7 mouse cellular contexts compared by ENCODE assay signal in the genomic region with DNA sequence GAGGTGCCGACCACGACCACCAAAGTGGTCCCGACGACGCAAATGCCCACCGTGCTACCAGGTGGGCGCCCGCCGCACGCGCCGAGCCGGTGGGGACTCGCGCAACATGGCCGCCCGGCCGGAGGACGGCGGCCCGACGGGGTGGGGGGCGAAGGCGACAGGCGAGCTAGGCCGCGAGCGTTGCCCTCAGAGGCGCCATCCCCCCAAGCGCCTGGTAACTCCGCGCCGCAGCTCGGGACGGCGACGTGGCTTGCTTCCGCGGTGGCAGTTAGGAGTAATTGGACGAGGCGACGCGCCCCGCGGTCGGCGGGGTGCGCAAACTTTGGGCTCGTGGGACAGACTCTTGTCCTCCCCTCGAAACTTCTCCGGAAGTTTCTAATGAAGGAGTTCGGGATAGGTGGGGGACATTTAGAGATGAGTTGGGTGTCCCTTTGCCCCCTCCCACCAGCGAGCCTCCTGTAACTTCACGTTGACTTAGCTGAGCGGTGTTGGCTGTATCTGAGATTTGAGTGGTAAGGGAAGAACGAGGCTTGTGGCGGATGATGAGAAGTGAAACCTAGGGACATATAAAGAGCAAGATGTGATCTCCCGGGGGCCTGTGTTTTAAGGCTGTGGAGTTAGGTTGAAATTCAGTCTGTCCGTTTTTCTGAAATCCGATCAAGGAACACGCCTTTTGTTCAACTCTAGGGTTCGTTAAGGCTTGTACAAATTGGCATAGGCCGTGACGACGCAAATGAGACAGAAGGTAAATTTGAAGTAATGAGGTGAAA. TPM values are rescaled to one million over a fixed set of nuclear protein-coding genes. Genes with fewer than 3 reads are reported as not detected.
DNase-seq lines count a peak whose midpoint lies in the region; ATAC-seq and TF ChIP-seq lines count a peak whose summit lies in the region.

No protein-coding gene starts in this region.

- no peaks in the 10 kb centered on the region for H3K27me3 ChIP-seq in ES-Bruce4 (ENCODE audit: control insufficient read depth, insufficient read depth, low read length, poor library complexity, severe bottlenecking)
- no peaks in the 10 kb centered on the region for H3K27me3 ChIP-seq in forebrain, embryonic 11.5 days (ENCODE audit: control insufficient read depth, insufficient read depth, low read length)
- no peaks in the 10 kb centered on the region for H3K27me3 ChIP-seq in hindbrain, embryonic 10.5 days (ENCODE audit: insufficient read depth, poor library complexity, severe bottlenecking)
- no peaks in the 10 kb centered on the region for H3K27me3 ChIP-seq in lung, postnatal 0 days (replicated peaks; ENCODE audit: insufficient read depth, low read length)

- peak overlapping the region; percentile 85 for H3K4me3 ChIP-seq in ES-Bruce4 (ENCODE audit: low read depth, low read length)
- H3K4me3 ChIP-seq in forebrain, embryonic 11.5 days (ENCODE audit: low read depth, low read length): peak overlapping the region; percentile 93
- peak overlapping the region; percentile 95 for H3K4me3 ChIP-seq in hindbrain, embryonic 10.5 days
- peak overlapping the region; percentile 98 for H3K4me3 ChIP-seq in lung, postnatal 0 days (ENCODE audit: low read depth, low read length)

- H3K9ac ChIP-seq in ES-Bruce4 (ENCODE audit: low read depth, poor library complexity, severe bottlenecking): peak overlapping the region; percentile 89
- H3K9ac ChIP-seq in forebrain, embryonic 11.5 days (ENCODE audit: low read length): peak overlapping the region; percentile 90
- H3K9ac ChIP-seq in lung, postnatal 0 days (replicated peaks; ENCODE audit: low read depth): peak overlapping the region; percentile 95

- peaks cover 27% of the 10 kb centered on the region for H3K36me3 ChIP-seq in ES-Bruce4 (ENCODE audit: control insufficient read depth, insufficient read depth, low read length, poor library complexity, severe bottlenecking)
- no peaks in the 10 kb centered on the region for H3K36me3 ChIP-seq in forebrain, embryonic 11.5 days (ENCODE audit: control insufficient read depth, insufficient read depth, low read length)
- peaks cover 23% of the 10 kb centered on the region for H3K36me3 ChIP-seq in hindbrain, embryonic 10.5 days
- H3K36me3 ChIP-seq in lung, postnatal 0 days (ENCODE audit: insufficient read depth, low read length): no peaks in the 10 kb centered on the region

- TF ChIP-seq EP300 in ES-Bruce4 (IDR thresholded peaks at IDR 0.05; ENCODE audit: insufficient read depth, low read depth, low read length): no peak
- TF ChIP-seq EP300 in lung, postnatal 0 days (IDR thresholded peaks at IDR 0.05): no peak

- no peak for TF ChIP-seq POLR2A in ES-Bruce4 (IDR thresholded peaks at IDR 0.05; ENCODE audit: insufficient read depth, low read length)

- H3K4me1 ChIP-seq in ES-Bruce4 (ENCODE audit: control insufficient read depth, insufficient read depth, low read length): peaks cover 2% of the 10 kb centered on the region
- H3K4me1 ChIP-seq in forebrain, embryonic 11.5 days (replicated peaks; ENCODE audit: control insufficient read depth, insufficient read depth, low read length): peaks cover 9% of the 10 kb centered on the region
- H3K4me1 ChIP-seq in hindbrain, embryonic 10.5 days (replicated peaks): peaks cover 31% of the 10 kb centered on the region
- H3K4me1 ChIP-seq in lung, postnatal 0 days (ENCODE audit: insufficient read depth, low read depth, low read length): peaks cover 10% of the 10 kb centered on the region

- H3K4me2 ChIP-seq in forebrain, embryonic 11.5 days (ENCODE audit: low read depth, low read length, severe bottlenecking): peak overlapping the region; percentile 70
- H3K4me2 ChIP-seq in lung, postnatal 0 days (replicated peaks; ENCODE audit: low read depth, low read length): peak overlapping the region; percentile 52

- peak overlapping the region; percentile 52 for H3K27ac ChIP-seq in ES-Bruce4 (ENCODE audit: insufficient read depth, low read length)
- peak overlapping the region; percentile 92 for H3K27ac ChIP-seq in forebrain, embryonic 11.5 days (ENCODE audit: low read depth, low read length)
- H3K27ac ChIP-seq in hindbrain, embryonic 10.5 days: peak overlapping the region; percentile 99
- peak overlapping the region; percentile 99 for H3K27ac ChIP-seq in lung, postnatal 0 days (ENCODE audit: low read length)

- no peaks in the 10 kb centered on the region for H3K9me3 ChIP-seq in ES-Bruce4 (replicated peaks; ENCODE audit: control insufficient read depth, insufficient read depth, low read length, poor library complexity, severe bottlenecking)
- H3K9me3 ChIP-seq in forebrain, embryonic 11.5 days (ENCODE audit: control insufficient read depth, low read length): no peaks in the 10 kb centered on the region
- H3K9me3 ChIP-seq in hindbrain, embryonic 10.5 days: no peaks in the 10 kb centered on the region
- no peaks in the 10 kb centered on the region for H3K9me3 ChIP-seq in lung, postnatal 0 days (ENCODE audit: low read length)

- WGBS in forebrain, embryonic 11.5 days: under 1% methylated on average over 57 of the region's 65 CpGs
- WGBS in hindbrain, embryonic 10.5 days: under 1% methylated on average over 65 of the region's 65 CpGs
- WGBS in lung, postnatal 0 days: under 1% methylated on average over 61 of the region's 65 CpGs

- peak; percentile 61 for ATAC-seq in forebrain, embryonic 11.5 days (replicated peaks; ENCODE audit: low FRiP score)
- peak; percentile 44 for ATAC-seq in lung, postnatal 0 days

- DNase-seq in adrenal gland, adult 8-10 months: peak; percentile 41
- DNase-seq in forebrain, embryonic 11.5 days (ENCODE audit: low spot score): no peak
- DNase-seq in hindbrain, embryonic 10.5 days (ENCODE audit: low spot score): no peak
- DNase-seq in layer of hippocampus, adult 8-10 months (ENCODE audit: low spot score in 2 of 2): peak; percentile 24 to 27
- peak; percentile 62 for DNase-seq in lung, postnatal 0 days (ENCODE audit: low spot score)
- peak; percentile 55 for DNase-seq in right cerebral cortex, postnatal 4 days

- TF ChIP-seq CTCF in ES-Bruce4 (IDR thresholded peaks at IDR 0.05; ENCODE audit: low read depth, low read length): no peak
- no peak for TF ChIP-seq CTCF in lung, postnatal 0 days (IDR thresholded peaks at IDR 0.05)

RNA-seq across cellular contexts. Expression of a gene that starts 0.6 kb away (rescaled TPM):
- 298 and 315 TPM in 2 replicates for polyA plus RNA-seq in ES-Bruce4 (2011; ENCODE audit: insufficient read depth, insufficient read length, low read depth, missing spikeins)
- total RNA-seq in adrenal gland, adult 8-10 months (2022): 100 to 1,000 TPM; 180 to 261 (median 233) TPM
- polyA plus RNA-seq in forebrain, embryonic 11.5 days (2014; fragmentation: Nextera tagmentation; extraction: Ambion mirVana): 125 and 138 TPM in 2 replicates
- polyA plus RNA-seq in hindbrain, embryonic 10.5 days (2016; fragmentation: Nextera tagmentation; extraction: Ambion mirVana): 87.6 and 110 TPM in 2 replicates
- 10 to 100 TPM; 70.1 to 77.8 (median 73.1) TPM for total RNA-seq in layer of hippocampus, adult 8-10 months (2022)
- 130 and 135 TPM in 2 replicates for polyA plus RNA-seq in lung, postnatal 0 days (2015; fragmentation: Nextera tagmentation; extraction: Ambion mirVana)

RNA-seq across cellular contexts. Expression of a gene that starts 29.6 kb away (rescaled TPM):
- 3.8 and 4.6 TPM in 2 replicates for polyA plus RNA-seq in ES-Bruce4 (2011; ENCODE audit: insufficient read depth, insufficient read length, low read depth, missing spikeins)
- 1 to 10 TPM in 2 of 4 experiments, under 1 TPM in 1, not detected in 1; 0.77 to 1.7 (median 1.4) TPM for total RNA-seq in adrenal gland, adult 8-10 months (2022)
- 0.65 and 0.98 TPM in 2 replicates for polyA plus RNA-seq in forebrain, embryonic 11.5 days (2014; fragmentation: Nextera tagmentation; extraction: Ambion mirVana)
- polyA plus RNA-seq in hindbrain, embryonic 10.5 days (2016; fragmentation: Nextera tagmentation; extraction: Ambion mirVana): 1.1 and 1.2 TPM in 2 replicates
- total RNA-seq in layer of hippocampus, adult 8-10 months (2022): 1 to 10 TPM; 4.1 to 8.3 (median 6.3) TPM
- 11.1 and 11.7 TPM in 2 replicates for polyA plus RNA-seq in lung, postnatal 0 days (2015; fragmentation: Nextera tagmentation; extraction: Ambion mirVana)

RNA-seq across cellular contexts. Expression of a gene that starts 29.7 kb away (rescaled TPM):
- 8.5 and 10.4 TPM in 2 replicates for polyA plus RNA-seq in ES-Bruce4 (2011; ENCODE audit: insufficient read depth, insufficient read length, low read depth, missing spikeins)
- 10 to 100 TPM; 21.8 to 40.9 (median 32.5) TPM for total RNA-seq in adrenal gland, adult 8-10 months (2022)
- 50.7 and 56.7 TPM in 2 replicates for polyA plus RNA-seq in forebrain, embryonic 11.5 days (2014; fragmentation: Nextera tagmentation; extraction: Ambion mirVana)
- polyA plus RNA-seq in hindbrain, embryonic 10.5 days (2016; fragmentation: Nextera tagmentation; extraction: Ambion mirVana): 57.8 and 59.7 TPM in 2 replicates
- 10 to 100 TPM; 15.2 to 20.7 (median 19.1) TPM for total RNA-seq in layer of hippocampus, adult 8-10 months (2022)
- polyA plus RNA-seq in lung, postnatal 0 days (2015; fragmentation: Nextera tagmentation; extraction: Ambion mirVana): 54.9 and 58.6 TPM in 2 replicates

RNA-seq across cellular contexts. Expression of a gene that starts 43.7 kb away (rescaled TPM):
- 11.7 and 11.9 TPM in 2 replicates for polyA plus RNA-seq in ES-Bruce4 (2011; ENCODE audit: insufficient read depth, insufficient read length, low read depth, missing spikeins)
- total RNA-seq in adrenal gland, adult 8-10 months (2022): 10 to 100 TPM in 2 of 4 experiments, 1 to 10 TPM in 2; 8.5 to 22.8 (median 13.3) TPM
- polyA plus RNA-seq in forebrain, embryonic 11.5 days (2014; fragmentation: Nextera tagmentation; extraction: Ambion mirVana): 41.5 and 50.9 TPM in 2 replicates
- polyA plus RNA-seq in hindbrain, embryonic 10.5 days (2016; fragmentation: Nextera tagmentation; extraction: Ambion mirVana): 48.1 and 51.3 TPM in 2 replicates
- total RNA-seq in layer of hippocampus, adult 8-10 months (2022): 10 to 100 TPM; 16.4 to 33.5 (median 24.9) TPM
- 22.8 and 27.9 TPM in 2 replicates for polyA plus RNA-seq in lung, postnatal 0 days (2015; fragmentation: Nextera tagmentation; extraction: Ambion mirVana)

Comparison
In these comparisons a context has a peak if more than half of its experiments do, and no peak if none do; other contexts are left out.
1. DNase-seq: peak in adrenal gland, adult 8-10 months (single experiment), layer of hippocampus, adult 8-10 months (2 of 2), lung, postnatal 0 days (single experiment) and right cerebral cortex, postnatal 4 days (single experiment); none in forebrain, embryonic 11.5 days (single experiment) and hindbrain, embryonic 10.5 days (single experiment).
2. Peak in every context shown above with its lines, with median percentiles within 50 percentile points of each other: H3K27ac ChIP-seq, H3K4me3 ChIP-seq and H3K9ac ChIP-seq.